Mouse (Mus musculus) megakaryocyte progenitor cell, adult 5-6 weeks (primary cell): Measurements from ENCODE around the gene Gpr83. TPM values are rescaled to one million over a fixed set of nuclear protein-coding genes. Genes with fewer than 3 reads are reported as not detected.

Source experiments
- ATAC-seq: replicated peaks from 2 replicates; pipeline ENCODE4 v1.8.0; 2016; ENCODE audit warnings: mild to moderate bottlenecking, moderate TSS enrichment, inconsistent platforms; ENCODE audit not compliant: poor library complexity
- total RNA-seq, 2 experiments: library from RNA; stranded (forward) in 1 of 2; stranded (reverse) in 1 of 2; fragments of 157-497, 149-512 nt in 1 of 2; fragments of 200-1000 nt in 1 of 2; gene quantifications; 2 replicates each; pipeline versions ENCODE4 v1.2.3 to v1.2.4; 2015 to 2017

The Gpr83 gene
- total RNA-seq, 2 experiments from 2014 or later, result not detected

DNA sequence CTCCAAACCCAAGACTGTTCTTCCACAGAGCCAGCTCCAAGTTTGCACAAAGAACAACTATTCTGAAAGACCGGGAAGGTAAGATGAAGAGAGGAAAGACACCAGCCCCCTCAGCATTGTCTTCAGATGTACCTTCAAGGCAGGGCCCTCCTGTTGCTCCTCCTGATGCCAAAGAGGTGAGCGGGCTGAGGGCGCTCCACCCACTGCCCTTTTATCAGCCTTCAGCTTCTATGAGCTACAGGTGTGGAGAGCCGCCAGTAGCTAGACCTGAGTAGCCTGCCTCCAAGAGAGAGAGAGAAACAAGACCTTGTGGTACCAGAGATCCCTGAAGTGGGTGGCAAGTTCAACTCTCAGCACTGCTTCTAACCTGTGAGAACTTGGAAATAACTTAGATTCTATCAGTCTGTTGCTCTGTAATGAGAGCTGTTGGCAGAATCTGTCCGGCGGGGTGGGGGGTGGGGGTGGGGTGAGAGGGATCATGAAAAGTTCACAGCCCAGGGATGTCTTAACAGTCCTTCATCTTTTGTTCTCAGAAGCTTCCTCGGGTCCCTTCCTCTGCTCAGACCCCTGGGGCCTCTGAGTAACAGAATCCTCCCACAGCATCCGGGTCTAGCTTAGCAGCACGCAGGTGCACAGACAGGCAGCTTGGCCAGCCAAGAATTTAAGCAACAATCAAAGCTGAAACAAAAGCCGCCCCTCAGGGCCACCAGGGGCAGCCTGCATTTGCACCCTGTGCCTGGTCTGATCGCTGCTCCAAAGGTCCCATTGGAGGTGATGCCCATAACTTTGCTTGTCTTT, 43.8 kb downstream of the Gpr83 start, which contains the start of gene Izumo1r:
TSS of gene Izumo1r (minus strand) at position 369 of the 798 bp plus-strand sequence.
- ATAC-seq, result no peak

DNA sequence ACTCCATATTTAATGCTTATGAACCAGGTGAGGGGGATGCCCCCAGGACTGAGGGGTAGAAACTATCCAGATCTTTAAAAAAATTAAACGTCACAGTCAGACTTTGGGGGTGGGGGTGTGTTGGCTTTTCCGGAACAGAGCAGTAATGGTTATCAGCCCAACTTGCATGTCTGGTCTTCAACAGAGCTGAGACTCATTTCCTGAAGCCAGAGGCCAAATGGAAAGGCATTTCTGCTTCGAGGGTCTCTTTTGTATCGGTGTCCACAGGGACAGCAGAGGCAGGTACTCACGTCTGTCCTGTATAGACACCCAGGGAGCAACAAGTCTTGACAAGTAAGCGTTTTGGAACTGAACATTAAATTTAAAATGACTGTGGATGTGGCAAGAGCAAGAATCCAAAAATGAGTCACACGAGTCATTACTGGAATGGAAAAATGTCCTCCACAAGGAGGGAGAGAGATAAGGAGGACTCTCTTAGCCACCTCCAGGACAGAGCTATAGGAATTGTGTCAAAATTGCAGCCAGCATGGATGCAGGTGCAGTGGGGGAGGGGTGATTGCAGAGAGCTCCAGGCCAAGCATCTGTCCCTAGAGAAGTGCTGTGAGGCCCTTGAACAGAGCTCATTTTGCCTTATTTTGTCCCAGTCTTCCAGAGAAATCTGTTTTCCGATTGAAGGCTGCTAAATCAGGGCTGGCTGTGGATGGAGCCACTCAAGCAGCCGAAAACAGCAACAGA, 44.9 kb downstream of the Gpr83 start:
- no peak for ATAC-seq

DNA sequence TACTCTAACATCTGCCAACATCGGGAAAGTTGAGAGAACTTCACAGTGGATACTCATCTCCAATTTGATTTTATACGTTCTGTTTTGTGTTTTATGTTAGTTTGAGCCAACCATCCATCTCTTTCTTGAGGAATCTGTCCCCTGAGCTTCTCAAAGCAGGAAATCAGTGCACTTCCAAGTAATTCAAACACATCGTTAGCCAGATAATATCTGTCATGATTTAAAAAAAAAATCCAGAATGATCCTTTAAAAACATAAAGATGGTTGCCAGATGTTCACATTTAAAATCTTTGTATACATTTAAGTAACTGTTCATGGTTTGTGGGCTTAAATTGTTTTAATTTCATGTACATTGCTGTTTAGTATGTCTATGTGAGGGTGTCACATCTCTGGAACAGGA, 45.9 kb downstream of the Gpr83 start:
- ATAC-seq, result no peak

DNA sequence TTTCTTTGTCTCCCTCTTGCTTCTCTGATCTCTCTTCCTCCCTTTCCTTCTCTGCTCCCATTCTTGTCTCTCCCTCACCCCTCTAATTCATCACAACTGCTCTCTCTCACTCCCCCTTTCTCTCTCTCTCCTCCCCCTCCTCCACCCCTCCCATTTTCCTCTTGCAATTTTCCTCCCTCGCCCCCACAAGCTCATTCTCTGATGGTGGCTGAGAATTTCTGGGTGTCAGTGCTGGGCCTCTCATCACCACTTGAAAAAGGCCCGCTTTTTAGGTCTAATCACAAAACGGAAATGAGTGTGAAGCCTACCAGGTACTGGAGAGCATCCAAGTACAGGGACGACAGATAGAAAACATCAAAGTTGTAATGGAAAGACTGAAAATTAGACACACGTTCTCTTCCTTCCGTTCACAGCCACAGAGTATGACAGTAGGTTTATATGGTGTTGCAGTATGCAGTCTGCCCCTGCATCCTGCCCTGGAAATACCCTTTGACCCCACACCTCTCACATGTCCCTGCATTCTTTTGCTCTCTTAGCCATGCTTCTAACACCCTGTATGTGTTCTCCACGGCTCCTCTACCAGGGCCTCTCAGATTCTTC, 47.9 kb downstream of the Gpr83 start:
- no peak for ATAC-seq

DNA sequence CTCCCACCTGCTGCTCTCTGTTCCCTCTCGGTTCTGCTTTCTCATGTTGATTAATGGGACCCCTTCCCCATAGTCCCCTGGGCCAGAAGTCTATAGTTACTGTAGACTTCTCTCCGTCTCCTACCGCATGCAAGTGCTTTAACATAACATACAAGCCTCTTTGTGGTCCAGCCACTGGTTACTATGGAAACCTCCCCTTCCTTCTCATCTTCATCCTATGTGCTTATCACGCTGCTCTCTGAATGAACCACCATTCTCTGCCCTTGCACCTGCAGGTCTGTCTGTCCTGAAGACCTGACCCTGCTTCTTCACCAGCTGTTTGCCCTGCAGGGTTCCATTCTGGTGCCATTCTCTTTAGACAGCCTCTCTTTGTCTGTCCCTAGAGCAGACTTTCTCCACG, 50.0 kb downstream of the Gpr83 start:
- no peak for ATAC-seq

DNA sequence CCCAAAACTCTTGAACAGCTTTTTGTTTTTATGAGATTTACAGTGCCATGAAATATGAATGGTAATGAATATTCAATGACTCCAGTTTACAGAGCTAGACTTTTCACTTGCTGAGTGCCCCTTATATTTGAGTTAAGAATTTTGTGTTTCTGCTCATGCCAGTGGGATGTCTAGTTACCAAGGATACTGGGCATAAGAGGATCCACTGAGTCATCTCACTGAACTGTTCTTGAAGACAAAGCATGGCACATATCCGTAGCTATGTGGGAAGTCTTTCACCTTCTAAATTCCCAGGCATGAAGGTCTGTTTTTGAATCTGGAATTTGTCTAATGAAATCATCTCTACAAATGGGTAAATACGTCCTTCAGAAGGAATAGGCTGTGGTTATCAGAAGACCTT, 52.0 kb downstream of the Gpr83 start:
- no peak for ATAC-seq

DNA sequence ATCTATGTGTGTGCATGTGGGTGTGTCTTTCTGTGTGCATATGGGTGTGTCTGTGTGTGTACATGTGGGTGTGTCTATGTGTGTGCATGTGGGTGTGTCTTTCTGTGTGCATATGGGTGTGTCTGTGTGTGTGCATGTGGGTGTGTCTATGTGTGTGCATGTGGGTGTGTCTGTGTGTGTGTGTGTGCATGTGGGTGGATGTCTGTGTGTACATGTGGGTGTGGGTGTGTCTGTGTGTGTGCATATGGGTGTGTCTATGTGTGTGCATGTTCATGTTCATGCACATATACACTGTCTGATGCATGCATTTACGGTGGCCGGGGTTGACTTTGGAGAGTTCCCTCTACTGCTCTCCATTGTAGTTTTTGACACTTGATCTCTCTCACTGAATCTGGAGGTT, 57.7 kb downstream of the Gpr83 start:
- no peak for ATAC-seq

DNA sequence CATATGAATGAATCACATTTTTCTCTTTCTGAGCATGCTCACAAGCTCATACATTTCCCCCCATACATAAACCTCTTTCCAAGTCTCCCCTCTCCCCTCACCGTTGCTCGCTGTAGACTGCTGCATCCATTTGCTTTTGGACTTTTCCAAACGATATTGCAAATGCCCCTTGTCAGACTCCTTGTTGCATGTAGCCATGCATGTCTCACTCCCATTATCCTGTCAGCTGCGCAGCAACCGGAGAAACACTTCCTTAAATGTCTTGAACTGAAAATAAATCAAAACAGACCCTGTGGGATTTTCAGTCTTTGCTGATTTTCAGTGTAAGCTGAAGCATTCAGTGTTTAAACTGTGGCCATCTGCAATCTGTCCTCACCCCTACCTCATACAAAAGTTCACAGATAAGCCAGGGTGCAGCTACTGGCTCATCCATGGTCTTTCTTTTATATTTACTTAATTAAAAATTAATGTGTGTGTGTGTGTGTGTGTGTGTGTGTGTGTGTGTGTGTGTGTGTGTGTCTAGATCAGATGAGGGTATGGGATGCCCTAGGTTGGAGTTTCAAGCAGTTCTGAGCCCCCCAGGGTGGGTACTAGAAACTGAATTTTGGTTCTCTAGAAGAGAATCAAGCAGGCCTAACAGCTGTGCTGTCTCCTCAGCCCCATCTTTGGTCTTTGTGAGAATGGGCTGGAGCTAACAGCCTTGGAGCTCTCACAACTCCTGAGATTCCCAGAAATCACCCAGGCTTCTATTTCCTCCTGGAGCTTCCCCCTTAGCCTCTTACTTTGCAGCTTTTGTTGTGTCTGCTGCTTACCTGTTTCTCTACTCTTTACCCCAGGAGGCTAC, 59.0 kb downstream of the Gpr83 start:
- ATAC-seq, result no peak

Other genes with a start within 250 kb of the Gpr83 start
- not detected in 2 replicates for gene Amotl1, start 215.2 kb upstream of the Gpr83 start, total RNA-seq (2015)
- gene Amotl1, start 215.2 kb upstream of the Gpr83 start, total RNA-seq (2017), result 0.24 TPM in 1 of 2 replicates, not detected in the other
- 0.29 TPM in 1 of 2 replicates, not detected in the other for gene Piwil4, start 119.5 kb upstream of the Gpr83 start, total RNA-seq (2015)
- not detected in 2 replicates for gene Piwil4, start 119.5 kb upstream of the Gpr83 start, total RNA-seq (2017)
- 6.3 and 10.0 TPM in 2 replicates for gene Fut4, start 107.8 kb upstream of the Gpr83 start, total RNA-seq (2015)
- gene Fut4, start 107.8 kb upstream of the Gpr83 start, total RNA-seq (2017), result 8.6 and 9.3 TPM in 2 replicates
- 7.4 and 9.9 TPM in 2 replicates for gene 1700012B09Rik, start 89.2 kb upstream of the Gpr83 start, total RNA-seq (2015)
- gene 1700012B09Rik, start 89.2 kb upstream of the Gpr83 start, total RNA-seq (2017), result 7.1 and 10.8 TPM in 2 replicates
- gene Mre11a, start 75.6 kb upstream of the Gpr83 start, total RNA-seq (2015), result 21.6 and 27.4 TPM in 2 replicates
- 68.7 and 95.2 TPM in 2 replicates for gene Mre11a, start 75.6 kb upstream of the Gpr83 start, total RNA-seq (2017)
- 71.1 and 80.4 TPM in 2 replicates for gene Ankrd49, start 75.4 kb upstream of the Gpr83 start, total RNA-seq (2015)
- 66.5 and 80.6 TPM in 2 replicates for gene Ankrd49, start 75.4 kb upstream of the Gpr83 start, total RNA-seq (2017)
- gene Izumo1r, start 43.7 kb downstream of the Gpr83 start, total RNA-seq (2015), result not detected in 2 replicates
- not detected in 2 replicates for gene Izumo1r, start 43.7 kb downstream of the Gpr83 start, total RNA-seq (2017)
- 12.9 and 19.2 TPM in 2 replicates for gene Panx1, start 185.3 kb downstream of the Gpr83 start, total RNA-seq (2015)
- gene Panx1, start 185.3 kb downstream of the Gpr83 start, total RNA-seq (2017), result 8.0 and 13.1 TPM in 2 replicates